Mouse (Mus musculus): ENCODE data around the gene Agxt. TPM values are rescaled to one million over a fixed set of nuclear protein-coding genes. Genes with fewer than 3 reads are reported as not detected.

Agxt gene
- polyA plus RNA-seq, 2 experiments = not detected

GRCm38 (mm10) chr1:93176525-93177332 is 41.7 kb downstream of the Agxt start:
- peak; percentile 90 for DNase-seq (ENCODE audit: low spot score)
- Histone ChIP-seq H3K27ac (replicated peaks; ENCODE audit: low read depth, low read length) (peak overlapping the region; percentile 82), H3K4me2 (replicated peaks; ENCODE audit: low read depth, low read length, severe bottlenecking) (peak overlapping the region; percentile 64), H3K9ac (ENCODE audit: low read depth, low read length, severe bottlenecking) (peak overlapping the region; percentile 44), H3K4me3 (replicated peaks; ENCODE audit: low read length) (peak overlapping the region; percentile 27), H3K4me1 (ENCODE audit: control insufficient read depth, insufficient read depth, low read length) (peaks cover 32% of the 10 kb centered on the region), H3K9me3 (ENCODE audit: control insufficient read depth, low read length) (no peaks in the 10 kb centered on the region), H3K27me3 (ENCODE audit: control insufficient read depth, insufficient read depth, low read length) (no peaks in the 10 kb centered on the region), H3K36me3 (ENCODE audit: control insufficient read depth, insufficient read depth, low read length) (no peaks in the 10 kb centered on the region)
- no peak for TF ChIP-seq POLR2A (IDR thresholded peaks at IDR 0.05; ENCODE audit: borderline replicate concordance, extremely low read depth, insufficient read depth, insufficient read length)
- 1% methylated on average over 27 of the region's 44 CpGs for WGBS
- peak; percentile 85 for ATAC-seq (ENCODE audit: low FRiP score, low read depth)

- Histone ChIP-seq H3K4me3 (replicated peaks; ENCODE audit: low read length) (no peak overlapping the region), H3K9me3 (ENCODE audit: control insufficient read depth, low read length) (no peaks in the 10 kb centered on the region), H3K9ac (ENCODE audit: low read depth, low read length, severe bottlenecking) (no peak overlapping the region), H3K4me1 (ENCODE audit: control insufficient read depth, insufficient read depth, low read length) (peaks cover 10% of the 10 kb centered on the region), H3K4me2 (replicated peaks; ENCODE audit: low read depth, low read length, severe bottlenecking) (no peak overlapping the region), H3K36me3 (ENCODE audit: control insufficient read depth, insufficient read depth, low read length) (no peaks in the 10 kb centered on the region), H3K27ac (replicated peaks; ENCODE audit: low read depth, low read length) (no peak overlapping the region), H3K27me3 (ENCODE audit: control insufficient read depth, insufficient read depth, low read length) (no peaks in the 10 kb centered on the region)
- 89% methylated on average over 7 of the region's 7 CpGs for WGBS
- ATAC-seq (ENCODE audit: low FRiP score, low read depth) (no peak), DNase-seq (ENCODE audit: low spot score) (no peak)
- no peak for TF ChIP-seq POLR2A (IDR thresholded peaks at IDR 0.05; ENCODE audit: borderline replicate concordance, extremely low read depth, insufficient read depth, insufficient read length)
Measured at GRCm38 (mm10) chr1:93182281-93182680, 47.2 kb downstream of the Agxt start.

- no peak for DNase-seq (ENCODE audit: low spot score)
- Histone ChIP-seq H3K36me3 (ENCODE audit: control insufficient read depth, insufficient read depth, low read length) (no peaks in the 10 kb centered on the region), H3K4me1 (ENCODE audit: control insufficient read depth, insufficient read depth, low read length) (0 out of 2 replicates have a peak, but pooled peaks cover 4% of the 10 kb centered on the region), H3K4me2 (replicated peaks; ENCODE audit: low read depth, low read length, severe bottlenecking) (no peak overlapping the region), H3K27ac (replicated peaks; ENCODE audit: low read depth, low read length) (no peak overlapping the region), H3K9ac (ENCODE audit: low read depth, low read length, severe bottlenecking) (no peak overlapping the region), H3K27me3 (ENCODE audit: control insufficient read depth, insufficient read depth, low read length) (no peaks in the 10 kb centered on the region), H3K9me3 (ENCODE audit: control insufficient read depth, low read length) (no peaks in the 10 kb centered on the region), H3K4me3 (replicated peaks; ENCODE audit: low read length) (no peak overlapping the region)
- no peak for ATAC-seq (ENCODE audit: low FRiP score, low read depth)
- WGBS = 86% methylated on average over 14 of the region's 14 CpGs
- TF ChIP-seq POLR2A (IDR thresholded peaks at IDR 0.05; ENCODE audit: borderline replicate concordance, extremely low read depth, insufficient read depth, insufficient read length) = no peak
Measured at GRCm38 (mm10) chr1:93184071-93184828, 49.2 kb downstream of the Agxt start.

- H3K4me1 ChIP-seq (ENCODE audit: control insufficient read depth, insufficient read depth, low read length) = 0 out of 2 replicates have a peak, but pooled peaks cover 4% of the 10 kb centered on the region
- H3K9me3 ChIP-seq (ENCODE audit: control insufficient read depth, low read length) = no peaks in the 10 kb centered on the region
- ATAC-seq (ENCODE audit: low FRiP score, low read depth) (no peak), DNase-seq (ENCODE audit: low spot score) (no peak)
- no peak overlapping the region for H3K9ac ChIP-seq (ENCODE audit: low read depth, low read length, severe bottlenecking)
- no peak for TF ChIP-seq POLR2A (IDR thresholded peaks at IDR 0.05; ENCODE audit: borderline replicate concordance, extremely low read depth, insufficient read depth, insufficient read length)
- WGBS = 11% methylated on average over 11 of the region's 17 CpGs
- H3K27ac ChIP-seq (replicated peaks; ENCODE audit: low read depth, low read length) = no peak overlapping the region
- H3K4me2 ChIP-seq (replicated peaks; ENCODE audit: low read depth, low read length, severe bottlenecking) = 0 out of 2 replicates have a peak overlapping the region, but pooled peaks have one; percentile 17
- H3K4me3 ChIP-seq (replicated peaks; ENCODE audit: low read length) = no peak overlapping the region
- no peaks in the 10 kb centered on the region for H3K36me3 ChIP-seq (ENCODE audit: control insufficient read depth, insufficient read depth, low read length)
- no peaks in the 10 kb centered on the region for H3K27me3 ChIP-seq (ENCODE audit: control insufficient read depth, insufficient read depth, low read length)
Measured at GRCm38 (mm10) chr1:93190726-93191305, 55.8 kb downstream of the Agxt start.

GRCm38 (mm10) chr1:93194961-93195360 is 59.9 kb downstream of the Agxt start:
- WGBS = 89% methylated on average over 3 of the region's 3 CpGs
- DNase-seq (ENCODE audit: low spot score) = no peak

More at GRCm38 (mm10) chr1:93194961-93195360, 59.9 kb downstream of the Agxt start:
- 0 out of 2 replicates have a peak, but pooled peaks cover 4% of the 10 kb centered on the region for H3K4me1 ChIP-seq (ENCODE audit: control insufficient read depth, insufficient read depth, low read length)
- H3K9ac ChIP-seq (ENCODE audit: low read depth, low read length, severe bottlenecking) = no peak overlapping the region
- H3K4me2 ChIP-seq (replicated peaks; ENCODE audit: low read depth, low read length, severe bottlenecking) = no peak overlapping the region
- H3K4me3 ChIP-seq (replicated peaks; ENCODE audit: low read length) = no peak overlapping the region
- H3K9me3 ChIP-seq (ENCODE audit: control insufficient read depth, low read length) = no peaks in the 10 kb centered on the region
- no peaks in the 10 kb centered on the region for H3K36me3 ChIP-seq (ENCODE audit: control insufficient read depth, insufficient read depth, low read length)
- TF ChIP-seq POLR2A (IDR thresholded peaks at IDR 0.05; ENCODE audit: borderline replicate concordance, extremely low read depth, insufficient read depth, insufficient read length) = no peak
- no peak overlapping the region for H3K27ac ChIP-seq (replicated peaks; ENCODE audit: low read depth, low read length)
- no peaks in the 10 kb centered on the region for H3K27me3 ChIP-seq (ENCODE audit: control insufficient read depth, insufficient read depth, low read length)
- ATAC-seq (ENCODE audit: low FRiP score, low read depth) = no peak

Other genes starting within 250 kb of the Agxt start
- 0.38 and 0.41 TPM in 2 replicates for gene Ankmy1, start 232.3 kb upstream of the Agxt start, polyA plus RNA-seq (2012; rRNA removed)
- gene Ankmy1, start 232.3 kb upstream of the Agxt start, polyA plus RNA-seq (2014; fragmentation: Nextera tagmentation; extraction: Ambion mirVana) = 0.37 and 0.55 TPM in 2 replicates
- 10.6 and 16.7 TPM in 2 replicates for gene Dusp28, start 228.3 kb upstream of the Agxt start, polyA plus RNA-seq (2012; rRNA removed)
- gene Dusp28, start 228.3 kb upstream of the Agxt start, polyA plus RNA-seq (2014; fragmentation: Nextera tagmentation; extraction: Ambion mirVana) = 8.0 and 9.6 TPM in 2 replicates
- gene Rnpepl1, start 224.5 kb upstream of the Agxt start, polyA plus RNA-seq (2012; rRNA removed) = 51.7 and 74.0 TPM in 2 replicates
- gene Rnpepl1, start 224.5 kb upstream of the Agxt start, polyA plus RNA-seq (2014; fragmentation: Nextera tagmentation; extraction: Ambion mirVana) = 39.9 and 48.5 TPM in 2 replicates
- 34.9 and 39.4 TPM in 2 replicates for gene Capn10, start 200.9 kb upstream of the Agxt start, polyA plus RNA-seq (2012; rRNA removed)
- gene Capn10, start 200.9 kb upstream of the Agxt start, polyA plus RNA-seq (2014; fragmentation: Nextera tagmentation; extraction: Ambion mirVana) = 23.2 and 28.6 TPM in 2 replicates
- gene Gpr35, start 184.4 kb upstream of the Agxt start, polyA plus RNA-seq (2012; rRNA removed) = 0.73 and 1.1 TPM in 2 replicates
- gene Gpr35, start 184.4 kb upstream of the Agxt start, polyA plus RNA-seq (2014; fragmentation: Nextera tagmentation; extraction: Ambion mirVana) = 0.91 and 0.98 TPM in 2 replicates
- gene Aqp12, start 128.9 kb upstream of the Agxt start, polyA plus RNA-seq (2012; rRNA removed) = not detected in 2 replicates
- gene Aqp12, start 128.9 kb upstream of the Agxt start, polyA plus RNA-seq (2014; fragmentation: Nextera tagmentation; extraction: Ambion mirVana) = not detected in 2 replicates
- 8.1 and 10.4 TPM in 2 replicates for gene Kif1a, start 33.3 kb upstream of the Agxt start, polyA plus RNA-seq (2012; rRNA removed)
- 16.4 and 17.5 TPM in 2 replicates for gene Kif1a, start 33.3 kb upstream of the Agxt start, polyA plus RNA-seq (2014; fragmentation: Nextera tagmentation; extraction: Ambion mirVana)
- gene 2310007B03Rik, start 25.7 kb downstream of the Agxt start, polyA plus RNA-seq (2012; rRNA removed) = 2.9 and 4.2 TPM in 2 replicates
- 6.9 and 9.0 TPM in 2 replicates for gene 2310007B03Rik, start 25.7 kb downstream of the Agxt start, polyA plus RNA-seq (2014; fragmentation: Nextera tagmentation; extraction: Ambion mirVana)
- 0.39 and 0.46 TPM in 2 replicates for gene Crocc2, start 33.5 kb downstream of the Agxt start, polyA plus RNA-seq (2012; rRNA removed)
- gene Crocc2, start 33.5 kb downstream of the Agxt start, polyA plus RNA-seq (2014; fragmentation: Nextera tagmentation; extraction: Ambion mirVana) = 0.17 and 0.51 TPM in 2 replicates
- 52.0 and 65.8 TPM in 2 replicates for gene Sned1, start 100.6 kb downstream of the Agxt start, polyA plus RNA-seq (2012; rRNA removed)
- 20.6 and 21.8 TPM in 2 replicates for gene Sned1, start 100.6 kb downstream of the Agxt start, polyA plus RNA-seq (2014; fragmentation: Nextera tagmentation; extraction: Ambion mirVana)
- 16.5 and 20.3 TPM in 2 replicates for gene Mterf4, start 170.7 kb downstream of the Agxt start, polyA plus RNA-seq (2012; rRNA removed)
- 23.6 and 24.7 TPM in 2 replicates for gene Mterf4, start 170.7 kb downstream of the Agxt start, polyA plus RNA-seq (2014; fragmentation: Nextera tagmentation; extraction: Ambion mirVana)
- gene Ppp1r7, start 207.6 kb downstream of the Agxt start, polyA plus RNA-seq (2012; rRNA removed) = 8.0 and 10.9 TPM in 2 replicates
- 38.1 and 41.9 TPM in 2 replicates for gene Ppp1r7, start 207.6 kb downstream of the Agxt start, polyA plus RNA-seq (2014; fragmentation: Nextera tagmentation; extraction: Ambion mirVana)
- gene Pask, start 208.2 kb downstream of the Agxt start, polyA plus RNA-seq (2012; rRNA removed) = 17.8 and 19.3 TPM in 2 replicates
- 11.2 and 11.7 TPM in 2 replicates for gene Pask, start 208.2 kb downstream of the Agxt start, polyA plus RNA-seq (2014; fragmentation: Nextera tagmentation; extraction: Ambion mirVana)
- 4.7 and 4.8 TPM in 2 replicates for gene Ano7, start 238.7 kb downstream of the Agxt start, polyA plus RNA-seq (2012; rRNA removed)
- 1.5 and 2.2 TPM in 2 replicates for gene Ano7, start 238.7 kb downstream of the Agxt start, polyA plus RNA-seq (2014; fragmentation: Nextera tagmentation; extraction: Ambion mirVana)

All from limb, embryonic 14.5 days (tissue).